Mouse (Mus musculus) cerebellum, postnatal 4 days (tissue): Measurements from ENCODE around the gene Ttc6.
A peak's percentile ranks its signal among the peaks of the same experiment; 100 is the strongest.

Experiments used
- DNase-seq, 2 experiments: peaks; one replicate each; pipeline ENCODE4 v3.0.0; 2022; ENCODE audit warnings: low spot score in 2 of 2, mixed read lengths in 1 of 2

The Ttc6 gene

DNA sequence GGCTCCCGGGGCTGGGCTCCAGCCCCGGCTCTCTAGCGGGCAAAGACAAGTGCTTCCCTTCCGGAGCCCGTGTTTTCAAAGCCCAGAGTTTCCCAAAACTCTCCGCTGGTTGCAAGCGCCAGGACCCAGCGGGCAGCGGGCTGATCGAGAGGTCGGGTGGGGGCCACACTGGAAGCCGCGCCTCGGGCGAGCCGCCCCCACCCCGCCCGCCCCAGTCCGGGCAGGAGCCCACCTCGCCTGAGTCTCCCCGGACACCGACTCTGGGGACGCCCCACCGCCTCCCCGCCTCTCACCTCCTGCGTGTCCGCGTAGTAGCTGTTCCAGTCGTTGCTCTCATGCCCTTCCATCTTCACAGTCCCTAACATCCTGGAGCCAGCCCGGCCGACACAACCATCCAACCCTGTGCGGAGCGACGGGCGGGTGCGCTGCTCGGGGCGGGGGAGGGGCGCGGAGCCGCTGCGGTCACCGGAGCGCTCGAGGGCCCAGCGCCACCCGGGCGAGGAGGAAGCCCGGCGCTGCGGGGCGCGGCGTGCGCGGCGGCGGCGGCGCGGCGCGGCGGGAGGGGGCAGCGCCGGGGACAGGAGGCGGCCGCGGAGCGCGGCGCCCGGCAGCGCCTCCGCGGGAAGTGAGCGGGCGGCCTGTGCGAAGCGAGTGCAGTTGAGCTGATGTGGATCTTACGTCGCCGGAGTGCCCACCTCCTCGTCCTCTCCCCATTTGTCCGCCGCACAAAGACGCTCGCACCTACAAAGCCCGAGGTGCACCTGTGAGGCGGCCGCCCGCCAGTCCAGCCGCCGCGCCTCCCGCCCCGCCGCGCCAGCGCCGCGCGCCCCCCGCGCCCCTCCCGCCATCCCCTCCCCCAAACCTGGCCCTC lies 18.3 kb upstream of the Ttc6 start:
- DNase-seq, result peak in 1 of 2 experiments; percentile 13

GRCm38 (mm10) chr12:57546415-57547201 lies 17.3 kb upstream of the Ttc6 start, which contains the start of gene Foxa1:
Gene Foxa1, minus strand, starts transcription at chr12:57546916.
- no peak for DNase-seq

DNA sequence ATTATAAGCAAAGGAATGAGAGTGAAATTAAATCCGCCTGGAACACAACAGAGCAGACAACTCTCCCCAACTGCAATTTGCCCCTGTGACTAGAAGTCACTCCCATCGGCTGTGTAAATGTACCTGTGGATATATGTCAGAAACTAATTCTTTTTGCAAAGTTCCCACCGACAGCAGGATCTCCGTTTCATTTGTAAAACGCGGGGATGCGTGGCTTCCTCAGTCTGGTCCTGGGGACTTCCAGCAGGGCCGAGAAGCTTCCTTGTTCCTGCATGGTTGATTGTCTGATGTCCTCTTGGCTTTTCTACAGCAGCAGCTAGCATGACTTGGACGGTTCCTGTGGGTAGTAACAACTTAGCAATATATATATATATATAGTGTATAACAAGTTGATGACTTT lies 16.0 kb upstream of the Ttc6 start:
- no peak for DNase-seq

DNA sequence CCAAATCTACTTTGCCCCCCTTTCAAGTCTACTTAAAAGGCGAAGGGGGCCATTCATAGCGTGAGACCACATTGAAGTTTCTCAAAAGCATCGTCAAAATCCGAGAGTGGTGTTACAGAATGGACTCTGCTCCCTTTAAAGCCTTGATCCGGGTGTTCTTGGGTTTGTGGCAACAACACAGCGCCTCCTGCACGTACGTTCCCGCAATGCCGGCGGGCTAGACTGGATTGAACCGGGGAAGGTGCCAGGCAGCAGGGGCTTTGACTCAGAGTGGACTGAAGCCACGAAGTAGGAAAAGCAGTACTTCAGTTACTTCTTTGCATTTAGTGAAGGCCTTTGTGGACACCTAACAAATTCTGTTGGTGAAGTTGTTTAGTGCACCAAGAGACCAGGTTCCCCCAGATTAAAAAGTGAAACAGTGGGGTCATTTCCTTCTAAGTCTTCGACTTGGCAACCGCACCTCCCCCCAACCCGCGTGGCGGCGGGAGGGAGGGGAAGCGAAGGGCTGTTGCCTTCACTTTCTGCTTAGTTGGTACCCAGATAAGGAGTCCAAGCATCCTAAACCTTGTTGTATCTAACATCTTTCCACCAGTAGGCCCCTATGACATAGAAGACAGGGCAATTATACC lies 15.4 kb upstream of the Ttc6 start:
- DNase-seq, result no peak

DNA sequence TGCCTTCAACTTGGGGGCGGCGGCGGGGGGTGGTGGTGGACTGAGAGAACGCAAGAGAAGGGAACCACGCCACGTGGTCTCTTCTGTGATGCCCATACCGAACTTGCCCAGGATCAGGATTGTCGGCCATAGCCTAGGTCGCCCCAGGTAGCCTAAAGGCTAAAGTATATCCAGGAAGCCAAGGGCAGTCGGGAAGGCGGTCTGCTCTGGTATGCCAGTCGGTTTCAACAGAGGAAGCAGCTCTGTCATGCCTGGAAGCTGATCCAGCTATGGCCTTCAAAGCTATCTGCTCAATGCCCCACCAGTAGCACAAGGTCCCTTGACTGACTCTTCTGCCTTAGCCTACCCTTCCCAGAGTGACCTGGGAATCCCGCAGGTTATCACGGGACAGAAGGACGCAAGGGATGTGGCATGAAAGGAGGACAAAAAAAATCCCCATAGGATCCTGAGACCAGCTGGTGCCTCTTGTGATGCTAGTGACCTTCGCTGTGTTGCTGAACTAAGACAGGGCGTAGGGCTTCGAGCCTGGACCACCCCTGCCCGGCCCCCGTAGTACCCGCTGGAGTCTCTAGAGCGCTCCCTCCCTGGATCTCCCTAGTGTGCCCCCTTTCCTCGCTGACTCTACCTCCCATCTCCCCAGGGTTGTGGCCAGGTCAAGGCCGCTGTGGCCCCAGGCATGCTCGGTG lies 14.8 kb upstream of the Ttc6 start:
- no peak for DNase-seq

GRCm38 (mm10) chr12:57549667-57550160 lies 14.2 kb upstream of the Ttc6 start:
- no peak for DNase-seq

- no peak for DNase-seq
Measured at GRCm38 (mm10) chr12:57550181-57550808, 13.6 kb upstream of the Ttc6 start.

DNA sequence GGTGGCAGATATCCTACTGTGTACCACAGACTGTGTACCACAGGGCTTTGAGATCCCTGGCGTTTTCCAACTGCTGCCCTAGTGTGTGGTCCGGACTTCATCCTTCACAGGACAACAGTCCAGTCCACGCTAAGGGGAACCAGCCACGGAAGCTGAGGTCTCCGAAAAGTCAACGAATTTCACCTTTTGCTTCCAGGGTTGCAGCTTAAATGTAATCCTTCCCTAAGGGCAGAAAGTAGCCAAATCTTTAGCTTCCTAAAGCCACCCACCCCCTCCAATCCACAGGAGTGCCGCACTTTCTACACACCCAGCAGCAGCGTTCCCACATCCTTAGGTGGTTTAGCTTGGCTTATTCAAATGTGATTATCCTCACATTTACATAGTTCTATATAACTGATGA lies 13.0 kb upstream of the Ttc6 start:
- no peak for DNase-seq

GRCm38 (mm10) chr12:57552286-57552685 lies 11.6 kb upstream of the Ttc6 start:
- DNase-seq, result no peak

- DNase-seq, result no peak
Measured at GRCm38 (mm10) chr12:57554091-57554490, 9.8 kb upstream of the Ttc6 start.

DNA sequence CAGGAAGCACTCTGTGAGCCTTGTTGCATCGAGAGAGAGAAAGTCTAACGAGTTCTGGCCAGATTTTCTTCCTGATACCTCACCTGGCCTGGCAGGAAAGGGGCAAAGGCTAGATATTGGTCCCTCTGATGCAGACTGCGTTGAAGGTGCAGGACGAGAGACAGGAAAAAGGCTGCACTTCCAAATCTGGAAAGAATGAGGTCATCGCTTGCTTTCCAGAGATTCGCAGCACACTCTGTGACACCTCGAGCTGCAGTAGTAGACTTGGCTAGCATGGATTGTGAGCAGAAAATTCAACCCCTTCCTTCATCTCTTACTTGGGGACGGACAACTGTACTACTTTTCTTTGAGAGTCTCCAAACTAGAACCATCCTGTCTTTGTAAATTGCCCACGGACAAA lies 7.9 kb downstream of the Ttc6 start:
- no peak for DNase-seq

DNA sequence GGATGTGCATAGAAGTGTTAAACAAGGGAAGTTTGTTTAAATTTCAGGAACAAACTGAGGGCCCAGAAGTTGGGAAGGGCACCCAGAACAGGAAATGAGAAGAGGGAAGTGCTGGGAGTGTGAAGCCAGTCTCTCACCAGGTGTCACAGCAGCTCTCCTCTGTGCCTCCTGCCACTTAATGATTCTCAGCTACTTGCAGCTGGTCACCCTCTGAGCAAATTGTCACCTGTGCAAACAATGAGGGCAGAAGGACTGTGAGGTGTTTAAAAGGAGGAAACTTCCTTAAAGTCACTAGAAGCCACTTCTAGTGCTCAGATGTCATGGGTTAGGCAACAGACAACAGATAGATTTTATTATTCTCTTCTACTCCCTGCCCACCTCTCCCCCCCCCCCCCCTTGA lies 8.5 kb downstream of the Ttc6 start:
- DNase-seq, result no peak

DNA sequence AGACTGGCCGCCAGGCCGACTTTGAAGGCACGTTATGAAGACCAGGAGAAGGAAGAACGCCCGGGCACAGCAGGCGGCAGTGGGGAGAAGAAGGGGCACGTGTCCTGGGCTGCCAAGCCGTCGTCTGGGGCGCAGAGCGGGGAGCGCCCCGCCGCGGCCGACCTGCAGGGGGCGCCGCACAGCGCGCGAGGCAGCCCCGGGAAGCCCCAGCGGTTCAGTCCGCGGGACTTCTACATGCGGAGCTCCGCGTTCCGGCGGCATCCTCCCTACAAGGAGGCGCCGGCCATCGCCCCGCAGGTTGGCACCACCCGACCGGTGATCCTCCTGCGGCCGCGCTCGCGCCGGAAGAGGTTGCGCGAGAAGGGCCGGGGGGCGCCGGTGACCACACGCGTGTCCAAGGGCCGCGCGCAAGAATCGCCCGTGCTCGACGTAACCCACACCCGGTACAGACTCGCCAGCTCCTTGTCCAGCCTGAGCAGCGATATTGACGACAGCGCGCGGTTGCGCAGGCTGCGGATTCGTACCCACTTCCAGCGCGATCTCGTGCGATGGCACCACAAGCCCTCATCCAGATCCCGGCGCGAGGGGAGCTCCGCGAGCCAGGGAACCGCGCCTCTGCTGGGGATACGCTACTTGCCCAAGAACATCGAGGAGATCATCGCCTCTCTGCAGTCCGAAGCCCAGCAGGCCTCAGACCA lies 12.2 kb downstream of the Ttc6 start:
- DNase-seq, result peak in 1 of 2 experiments; percentile 47

DNA sequence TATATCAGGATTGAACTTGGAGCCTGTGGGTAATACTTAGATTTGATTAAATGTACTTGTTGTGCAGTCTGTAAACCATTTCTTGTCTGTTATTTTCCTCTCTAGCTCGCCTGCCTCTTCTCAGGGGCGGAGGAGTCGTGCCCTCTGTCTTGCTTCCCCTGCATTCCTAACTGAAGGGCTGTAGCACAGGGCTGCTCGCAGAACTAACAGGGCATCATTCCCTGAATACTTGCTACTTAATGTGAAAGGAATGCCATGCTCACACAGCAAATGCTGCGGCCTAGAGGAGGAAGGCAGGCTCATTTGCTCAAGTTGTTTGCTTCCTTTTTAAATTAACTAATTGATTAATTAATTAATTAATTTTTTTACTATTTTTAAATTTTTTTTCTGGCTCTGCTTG lies 43.7 kb downstream of the Ttc6 start:
- no peak for DNase-seq

DNA sequence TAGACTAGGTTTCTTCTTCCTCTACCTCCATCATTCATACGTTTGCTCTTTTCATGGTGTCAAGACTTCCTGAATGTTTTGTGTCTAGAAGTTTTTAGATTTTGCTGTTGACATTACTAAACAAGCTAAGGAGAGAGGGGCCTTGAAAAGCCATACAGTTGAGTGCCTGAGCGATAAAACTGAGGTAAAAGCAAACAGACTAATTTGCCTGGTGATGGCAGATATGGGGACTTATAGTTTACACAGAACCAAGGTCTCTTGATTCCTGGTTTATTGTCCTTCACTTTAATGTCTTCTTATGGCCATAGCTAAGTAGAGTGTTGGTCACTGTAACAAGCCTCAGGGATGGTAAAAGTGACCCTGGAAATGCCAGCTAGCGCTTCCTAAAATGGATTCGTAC lies 51.2 kb downstream of the Ttc6 start:
- DNase-seq, result no peak

DNA sequence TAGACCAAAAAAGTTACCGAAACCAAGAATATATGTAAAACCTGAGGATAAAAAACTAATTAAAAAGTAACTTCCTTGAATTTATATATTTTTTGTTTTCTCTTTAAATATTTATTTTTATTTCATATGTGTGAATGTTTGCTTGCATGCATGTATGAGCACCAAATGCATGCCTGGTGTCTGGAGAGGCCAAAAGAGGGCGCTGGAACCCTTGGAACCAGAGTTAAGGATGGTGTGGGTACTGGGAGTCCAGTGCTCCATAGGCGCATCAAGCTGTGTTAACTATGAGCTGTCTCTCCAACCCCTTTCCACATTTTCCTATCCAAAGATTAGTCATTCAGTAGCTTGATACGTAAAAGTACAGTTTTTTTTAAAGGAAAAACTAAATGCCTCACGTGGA lies 58.1 kb downstream of the Ttc6 start:
- DNase-seq, result no peak

DNA sequence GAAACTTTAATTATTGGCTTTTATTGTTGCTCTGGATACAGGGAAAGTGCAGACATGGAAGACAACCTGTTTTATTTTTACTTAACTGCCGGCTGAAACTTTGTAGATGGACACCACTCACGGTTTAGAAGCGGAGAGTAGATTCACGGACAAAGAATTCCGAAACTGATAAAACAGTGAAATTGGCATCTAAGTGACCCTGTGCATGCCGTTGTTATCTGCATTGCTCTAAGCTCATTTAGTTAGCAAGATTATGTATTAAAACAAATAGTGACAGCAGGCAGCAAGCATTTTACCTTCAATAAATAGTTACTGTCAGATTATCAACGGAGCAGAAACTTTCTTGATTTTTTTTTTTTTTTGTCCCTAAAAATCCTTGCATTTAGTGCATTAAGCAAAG lies 59.4 kb downstream of the Ttc6 start:
- no peak for DNase-seq

GRCm38 (mm10) chr12:57624011-57624608 lies 60.2 kb downstream of the Ttc6 start:
- DNase-seq, result no peak

- no peak for DNase-seq
Measured at GRCm38 (mm10) chr12:57650011-57650410, 86.1 kb downstream of the Ttc6 start.

GRCm38 (mm10) chr12:57650677-57651076 lies 86.8 kb downstream of the Ttc6 start:
- no peak for DNase-seq
